Mouse (Mus musculus) lung, adult 2 months (tissue): ENCODE results near the gene Vps13d. TPM values are rescaled to one million over a fixed set of nuclear protein-coding genes. Genes with fewer than 3 reads are reported as not detected.

Experiments
- DNase-seq: peaks from one replicate; pipeline ENCODE4 v3.0.0; 2022
- H3K4me1 ChIP-seq: fragments of 200-500 bp; 2 replicates; pipeline ENCODE4 v1.6.1; 2011; ENCODE audit warnings: low read length; ENCODE audit not compliant: control insufficient read depth, insufficient read depth
- H3K4me3 ChIP-seq: fragments of 200-500 bp; replicated peaks from 2 replicates; pipeline ENCODE3; 2011; ENCODE audit warnings: low read depth, mild to moderate bottlenecking, control low read depth, low read length; ENCODE audit errors: extremely low read depth
- CTCF ChIP-seq: fragments of 200-500 bp; IDR thresholded peaks from 2 replicates; pipeline ENCODE4 v1.5.1; 2011; ENCODE audit warnings: mild to moderate bottlenecking, low read length, control low read depth; ENCODE audit not compliant: insufficient read depth
- POLR2A ChIP-seq: fragments of 200-500 bp; IDR thresholded peaks from 2 replicates; pipeline ENCODE4 v1.6.1; 2011; ENCODE audit warnings: low read depth, mild to moderate bottlenecking, control low read depth, low read length, borderline replicate concordance; ENCODE audit errors: extremely low read depth
- WGBS: fragments of 180-500 bp; shearing (Covaris S2); methylation state at CpG from one replicate; pipeline ENCODE4 v1.1.7; 2018; 5-methylcytosine and 5-hydroxymethylcytosine counted together
- polyA plus RNA-seq: library from polyadenylated mRNA; depleted of rRNA; stranded (reverse); fragments of >200 nt; gene quantifications from 2 replicates; pipeline ENCODE4 v1.2.3, GENCODE M21; 2012

The Vps13d gene
- polyA plus RNA-seq, 1 experiment = 15.7 TPM

DNA sequence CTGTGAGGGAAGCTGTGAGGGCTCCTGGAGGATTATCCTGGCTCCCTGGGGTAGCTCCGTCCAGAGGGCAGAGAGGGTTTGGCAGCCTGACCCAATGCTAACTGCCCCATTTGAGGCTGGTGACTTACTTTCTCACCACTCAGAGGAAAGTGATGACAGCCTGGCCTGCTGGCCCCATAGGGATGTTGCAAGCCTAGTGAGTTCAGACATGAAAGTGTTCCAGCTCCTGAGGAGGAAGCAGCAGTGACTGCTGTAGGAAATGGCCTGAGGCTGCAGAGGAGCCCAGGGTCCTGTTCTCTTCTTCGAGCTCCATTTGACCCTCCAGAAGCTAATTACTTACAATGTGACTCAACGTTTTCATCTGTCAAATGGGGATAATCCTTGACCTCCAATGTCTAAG is 157.8 kb downstream of the Vps13d start:
- no peak overlapping the region for H3K4me3 ChIP-seq
- WGBS = 62% methylated on average over 3 of the region's 3 CpGs
- no peak for TF ChIP-seq CTCF
- no peak for TF ChIP-seq POLR2A
- H3K4me1 ChIP-seq = peaks cover 25% of the 10 kb centered on the region
- DNase-seq = no peak

- no peak for TF ChIP-seq CTCF
- no peak for TF ChIP-seq POLR2A
- no peak for DNase-seq
- WGBS = 73% methylated on average over 3 of the region's 3 CpGs
- peaks cover 24% of the 10 kb centered on the region for H3K4me1 ChIP-seq
- H3K4me3 ChIP-seq = no peak overlapping the region
Measured at GRCm38 (mm10) chr4:145035450-145035849, 159.4 kb downstream of the Vps13d start.

DNA sequence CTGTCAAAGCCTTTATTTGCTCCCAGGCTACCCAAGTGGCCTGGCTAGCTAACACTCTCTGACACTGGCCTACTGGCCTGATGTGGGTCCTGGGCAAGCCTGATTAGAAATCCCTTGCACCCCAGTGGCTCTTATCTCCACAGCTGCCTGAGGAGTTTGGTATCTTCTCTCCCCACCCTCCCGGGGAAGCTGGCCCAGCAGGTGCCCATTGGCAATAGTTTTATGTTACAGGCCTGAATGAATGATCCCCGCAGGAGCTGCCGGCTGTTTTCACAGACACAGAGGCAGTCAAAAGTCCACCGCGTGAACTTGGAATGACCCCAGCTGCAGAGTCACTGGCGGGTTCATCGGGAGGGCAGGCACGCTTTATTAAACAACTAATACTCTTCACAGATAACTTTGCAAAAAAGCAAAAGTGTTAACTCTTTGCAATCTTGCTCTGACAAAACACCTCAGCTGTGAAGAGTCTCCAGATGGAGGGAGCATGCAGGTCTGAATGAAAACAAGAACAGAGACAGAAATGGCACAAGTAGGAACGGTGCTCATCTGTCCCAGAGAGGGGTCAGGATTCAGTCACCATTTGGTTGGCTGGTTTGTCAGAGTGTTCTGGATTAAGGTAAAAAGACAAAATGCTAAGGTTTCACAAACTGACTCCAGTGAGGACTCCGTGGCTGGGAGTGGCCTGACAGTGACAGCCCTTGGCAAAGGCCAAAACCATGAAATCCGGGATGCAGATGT is 160.1 kb downstream of the Vps13d start:
- no peak for DNase-seq
- WGBS = 27% methylated on average over 11 of the region's 11 CpGs
- H3K4me1 ChIP-seq = peaks cover 24% of the 10 kb centered on the region
- H3K4me3 ChIP-seq = no peak overlapping the region
- TF ChIP-seq CTCF = no peak

- DNase-seq = no peak
- WGBS = 10% methylated on average over 2 of the region's 2 CpGs
- no peak for TF ChIP-seq POLR2A
- no peak overlapping the region for H3K4me3 ChIP-seq
- peaks cover 24% of the 10 kb centered on the region for H3K4me1 ChIP-seq
Measured at GRCm38 (mm10) chr4:145033392-145033791, 161.4 kb downstream of the Vps13d start.

DNA sequence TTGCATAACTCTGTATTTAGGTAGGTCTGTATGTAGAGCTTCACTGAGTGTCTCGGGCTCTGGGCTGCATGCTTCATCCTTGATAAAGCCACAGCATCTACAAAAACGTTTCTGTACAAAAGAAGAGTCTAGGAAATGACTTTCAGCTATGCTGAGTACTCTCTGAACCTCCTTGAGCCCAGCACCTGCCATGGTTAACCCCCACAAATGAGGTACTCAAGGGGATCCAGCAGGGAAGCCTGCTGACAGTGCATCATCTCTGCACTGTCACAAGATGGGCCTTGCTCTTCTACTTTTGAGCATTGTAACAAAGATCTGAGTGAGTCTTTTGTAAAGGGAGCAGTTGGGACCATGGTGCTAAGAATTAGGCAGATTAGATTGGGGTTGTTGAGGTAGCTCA is 162.2 kb downstream of the Vps13d start:
- 72% methylated on average over 2 of the region's 2 CpGs for WGBS
- H3K4me3 ChIP-seq = no peak overlapping the region
- no peak for DNase-seq

DNA sequence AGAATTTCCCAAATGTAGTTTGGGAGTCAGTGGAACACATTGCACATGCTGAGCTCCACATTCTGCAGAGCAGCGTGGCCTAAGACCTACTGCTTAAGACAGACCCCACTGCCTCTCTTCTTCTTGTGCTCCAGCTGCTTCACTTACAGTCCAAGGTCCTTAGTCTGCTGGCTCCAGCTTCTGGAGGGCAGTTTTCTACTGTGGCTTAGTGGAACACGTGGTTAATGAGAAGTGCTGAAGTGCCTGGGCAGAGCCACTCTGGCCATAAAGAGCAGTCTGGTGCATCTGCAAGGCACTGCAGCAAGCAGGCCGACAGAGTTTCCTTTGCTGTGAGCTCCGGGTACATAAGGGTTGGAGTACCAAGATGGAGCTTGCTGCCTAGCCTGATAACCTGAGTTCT is 163.3 kb downstream of the Vps13d start:
- DNase-seq = no peak
- 61% methylated on average over 4 of the region's 4 CpGs for WGBS
- H3K4me1 ChIP-seq = peaks cover 17% of the 10 kb centered on the region
- no peak for TF ChIP-seq CTCF
- TF ChIP-seq POLR2A = no peak
- H3K4me3 ChIP-seq = no peak overlapping the region

More for the DNA sequence above, 162.2 kb downstream of the Vps13d start:
- TF ChIP-seq CTCF (no peak), POLR2A (no peak)
- peaks cover 19% of the 10 kb centered on the region for H3K4me1 ChIP-seq

- WGBS = 27% methylated on average over 7 of the region's 7 CpGs
- H3K4me3 ChIP-seq = no peak overlapping the region
- no peak for TF ChIP-seq CTCF
- no peak for TF ChIP-seq POLR2A
- H3K4me1 ChIP-seq = peaks cover 18% of the 10 kb centered on the region
- DNase-seq = peak; percentile 48
Measured at GRCm38 (mm10) chr4:145026449-145026851, 168.4 kb downstream of the Vps13d start.

GRCm38 (mm10) chr4:145025409-145025762 is 169.4 kb downstream of the Vps13d start:
- 38% methylated on average over 7 of the region's 7 CpGs for WGBS
- Histone ChIP-seq H3K4me1 (peaks cover 17% of the 10 kb centered on the region), H3K4me3 (no peak overlapping the region)
- TF ChIP-seq POLR2A (no peak), CTCF (no peak)
- DNase-seq = peak; percentile 52

GRCm38 (mm10) chr4:145024694-145025408 is 170.0 kb downstream of the Vps13d start:
- DNase-seq = peak; percentile 63
- Histone ChIP-seq H3K4me1 (peaks cover 17% of the 10 kb centered on the region), H3K4me3 (no peak overlapping the region)
- 44% methylated on average over 8 of the region's 8 CpGs for WGBS
- TF ChIP-seq CTCF = no peak
- TF ChIP-seq POLR2A = no peak

GRCm38 (mm10) chr4:145023911-145024310 is 170.9 kb downstream of the Vps13d start:
- WGBS = 68% methylated on average over 6 of the region's 6 CpGs
- DNase-seq = no peak
- Histone ChIP-seq H3K4me3 (no peak overlapping the region), H3K4me1 (peaks cover 17% of the 10 kb centered on the region)
- TF ChIP-seq POLR2A = no peak
- TF ChIP-seq CTCF = no peak

DNA sequence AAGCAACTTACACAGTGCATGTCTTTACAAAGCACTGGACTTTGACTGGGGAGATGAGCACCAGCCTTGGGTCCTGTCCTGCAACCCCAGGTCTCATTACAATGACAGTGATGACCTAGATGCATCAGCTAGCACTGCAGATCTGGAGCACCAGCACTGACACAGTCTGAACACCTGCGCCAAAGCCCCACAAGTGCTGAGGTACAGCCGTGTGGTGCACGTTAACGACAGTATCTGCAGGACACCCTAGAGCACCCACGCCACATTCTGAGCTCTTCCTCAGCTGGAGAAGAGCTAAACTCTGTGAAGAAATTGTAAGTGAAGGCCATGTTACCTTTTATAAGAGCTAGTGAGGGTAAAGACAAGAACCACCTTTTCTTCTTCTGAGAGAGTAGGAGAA is 172.0 kb downstream of the Vps13d start:
- TF ChIP-seq POLR2A = no peak
- TF ChIP-seq CTCF = no peak
- H3K4me3 ChIP-seq = no peak overlapping the region
- peaks cover 21% of the 10 kb centered on the region for H3K4me1 ChIP-seq
- whole genome bisulfite sequencing = 82% methylated on average over 5 of the region's 5 CpGs
- DNase-seq = no peak
